Mouse (Mus musculus) liver, embryonic 14.5 days (tissue): ENCODE results near the gene Fcho1.

Experiments used
- CTCF ChIP-seq: IDR thresholded peaks from 2 replicates; pipeline ENCODE4 v1.5.1; 2016; ENCODE audit warnings: antibody characterized with exemption, low read depth, control low read depth
- EP300 ChIP-seq: IDR thresholded peaks from 2 replicates; pipeline ENCODE4 v1.6.1; 2016; ENCODE audit warnings: antibody characterized with exemption, low read depth

- TF ChIP-seq CTCF (no peak), EP300 (no peak)
These were observed 33.3 kb upstream of the Fcho1 start for GRCm38 (mm10) chr8:71758816-71759215.
